Mouse (Mus musculus): ENCODE results near the gene Fam53b. TPM values are rescaled to one million over a fixed set of nuclear protein-coding genes. Genes with fewer than 3 reads are reported as not detected.

Gene Fam53b
- total RNA-seq, 2 experiments from 2014 or later = 71.7 to 73.5 TPM

Other genes starting within 250 kb of the Fam53b start
- gene Oat, start 237.5 kb downstream of the Fam53b start, total RNA-seq (2021) = 10 to 100 TPM; 94.9 to 95.0 TPM
- under 1 TPM in 1 of 2 experiments, not detected in 1; 0.14 TPM for gene Nkx1-2, start 214.2 kb downstream of the Fam53b start, total RNA-seq (2021)
- 10 to 100 TPM; 15.0 to 16.4 TPM for gene Lhpp, start 203.2 kb downstream of the Fam53b start, total RNA-seq (2021)
- gene Eef1akmt2, start 38.8 kb upstream of the Fam53b start, total RNA-seq (2021) = 10 to 100 TPM; 33.4 to 35.0 TPM
- gene Abraxas2, start 45.3 kb upstream of the Fam53b start, total RNA-seq (2021) = 10 to 100 TPM; 29.9 to 30.1 TPM
- 10 to 100 TPM; 43.5 to 45.2 TPM for gene Zranb1, start 117.3 kb upstream of the Fam53b start, total RNA-seq (2021)